Mouse (Mus musculus) gastrocnemius, postnatal 36 days (tissue): ENCODE measurements around the gene Pdzd7. TPM values are rescaled to one million over a fixed set of nuclear protein-coding genes. Genes with fewer than 3 reads are reported as not detected.

Experiments used
- DNase-seq, 2 experiments: peaks; one replicate each; pipeline ENCODE4 v3.0.0; 2022
- intact Hi-C: fragments of 180-260 bp; cut with DNase I; formaldehyde crosslinking; loops from one replicate; pipeline ENCODE4 v1.15.1; 2025
- total RNA-seq, 2 experiments: library from RNA; stranded (reverse); gene quantifications; 2 replicates each; pipeline ENCODE4 v1.2.3; 2021

The Pdzd7 gene
- total RNA-seq, 2 experiments from 2014 or later = 5.1 to 5.7 TPM

- DNase-seq = no peak
- intact Hi-C loops = no loop called here
These were observed 55.7 kb downstream of the Pdzd7 start for GRCm38 (mm10) chr19:44989567-44990495.

DNA sequence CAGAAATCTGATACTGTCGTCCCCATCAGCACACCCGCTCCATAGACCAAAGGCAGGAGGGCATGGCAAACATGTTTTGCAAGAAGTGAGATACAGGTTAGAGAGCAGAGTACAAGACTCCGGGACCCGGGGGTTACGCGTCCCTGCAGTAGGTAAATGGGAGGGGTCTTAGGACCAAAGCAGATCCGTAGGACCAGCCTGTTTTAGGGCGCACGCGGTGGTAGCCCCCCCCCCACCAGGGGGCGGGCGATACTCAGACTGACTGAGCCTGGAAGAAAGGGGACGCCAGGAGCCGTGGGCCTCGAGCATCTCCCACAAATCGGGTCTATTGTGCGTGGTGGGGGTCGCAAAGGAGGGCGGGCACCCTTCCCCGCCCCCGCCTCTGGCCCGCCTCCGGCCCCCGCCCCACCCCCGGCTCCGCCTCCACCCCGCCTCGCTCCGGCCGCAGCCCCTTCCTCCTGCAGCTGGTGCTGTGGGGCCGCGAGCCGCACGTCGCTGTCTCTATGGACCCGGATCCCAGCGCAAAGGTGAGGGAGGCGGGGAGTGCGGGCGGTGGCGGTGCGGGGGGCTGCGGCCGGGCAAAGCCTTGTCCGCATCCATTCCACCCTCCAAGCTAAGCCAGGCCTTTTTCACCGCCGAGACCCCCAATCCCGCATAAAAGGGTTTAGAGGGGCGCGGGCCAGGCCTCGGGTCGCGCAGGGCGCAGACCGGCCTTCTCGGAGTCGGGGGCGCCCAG, 56.5 kb downstream of the Pdzd7 start, which contains the start of gene Sema4g:
Sema4g (plus strand) TSS at position 271 of the 736 bp plus-strand sequence.
- intact Hi-C loops = no loop called here

GRCm38 (mm10) chr19:44988321-44988720, 57.2 kb downstream of the Pdzd7 start:
- no peak for DNase-seq
- intact Hi-C loops = no loop called here

More for the DNA sequence above, 56.5 kb downstream of the Pdzd7 start, which contains the start of gene Sema4g:
- no peak for DNase-seq

- no peak for DNase-seq
- intact Hi-C loops = no loop called here
These were observed 57.7 kb downstream of the Pdzd7 start for GRCm38 (mm10) chr19:44987851-44988250.

GRCm38 (mm10) chr19:44987004-44987403, 58.5 kb downstream of the Pdzd7 start:
- intact Hi-C loops = no loop called here

DNA sequence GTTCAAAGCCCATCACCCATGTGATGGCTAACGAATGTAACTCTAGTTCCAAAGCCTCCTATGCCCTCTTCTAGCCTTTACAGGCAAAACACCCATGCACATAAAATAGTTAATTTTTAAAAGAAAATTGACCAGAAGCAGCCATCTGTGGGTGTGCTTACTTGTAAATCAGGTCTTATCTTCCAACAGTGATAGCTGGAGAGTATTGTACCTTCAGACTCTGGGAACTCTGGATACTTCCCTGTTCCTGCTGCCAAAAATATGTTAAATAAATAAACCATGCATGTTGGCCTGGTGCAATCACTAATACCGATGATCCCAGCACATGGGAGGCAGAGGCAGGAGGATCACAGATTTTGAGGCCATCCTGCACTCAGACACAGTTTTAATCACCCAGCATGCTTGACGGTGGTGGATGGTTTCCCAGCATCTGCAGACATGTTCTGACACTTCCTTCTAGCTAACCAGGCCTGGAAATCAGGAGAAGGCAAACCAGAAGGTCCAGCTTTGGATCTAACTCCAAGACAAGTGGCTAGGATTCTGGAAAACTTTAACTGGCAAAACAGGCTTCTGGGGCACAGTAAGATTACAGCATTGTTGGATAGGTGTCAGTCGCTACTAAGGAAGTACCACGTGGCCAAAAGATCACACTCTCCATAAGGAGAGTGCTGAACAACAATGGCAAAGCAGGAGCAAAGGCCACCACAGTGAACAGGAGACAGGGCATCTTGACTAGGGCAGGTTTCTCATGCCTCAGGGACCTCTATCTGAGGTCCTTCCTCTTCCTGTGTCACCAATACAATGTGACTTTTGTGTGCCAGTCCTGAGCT, 60.1 kb downstream of the Pdzd7 start:
- DNase-seq = no peak
- intact Hi-C loops = no loop called here

More at GRCm38 (mm10) chr19:44987004-44987403, 58.5 kb downstream of the Pdzd7 start:
- DNase-seq = no peak

- intact Hi-C loops = no loop called here
- DNase-seq = no peak
These were observed 61.1 kb downstream of the Pdzd7 start for GRCm38 (mm10) chr19:44984420-44984819.

GRCm38 (mm10) chr19:44983366-44983765, 62.2 kb downstream of the Pdzd7 start:
- intact Hi-C loops = no loop called here
- no peak for DNase-seq

- no peak for DNase-seq
These were observed 62.9 kb downstream of the Pdzd7 start for GRCm38 (mm10) chr19:44982477-44983115.

GRCm38 (mm10) chr19:44980787-44981186, 64.7 kb downstream of the Pdzd7 start:
- intact Hi-C loops = no loop called here

More at GRCm38 (mm10) chr19:44982477-44983115, 62.9 kb downstream of the Pdzd7 start:
- intact Hi-C loops = no loop called here

GRCm38 (mm10) chr19:44977148-44977547, 68.4 kb downstream of the Pdzd7 start:
- DNase-seq = no peak
- intact Hi-C loops = no loop called here

More at GRCm38 (mm10) chr19:44980787-44981186, 64.7 kb downstream of the Pdzd7 start:
- no peak for DNase-seq

Other genes with a start within 250 kb of the Pdzd7 start
- gene Slf2, start 114.6 kb downstream of the Pdzd7 start, total RNA-seq = 10 to 100 TPM; 10.5 to 12.5 TPM
- under 1 TPM; 0.20 to 0.42 TPM for gene Sema4g, start 56.6 kb downstream of the Pdzd7 start, total RNA-seq
- 10 to 100 TPM; 14.6 to 20.2 TPM for gene Twnk, start 40.1 kb downstream of the Pdzd7 start, total RNA-seq
- gene Mrpl43, start 39.3 kb downstream of the Pdzd7 start, total RNA-seq = 10 to 100 TPM; 33.7 to 35.1 TPM
- gene Lzts2, start 31.3 kb downstream of the Pdzd7 start, total RNA-seq = 10 to 100 TPM; 19.3 to 20.1 TPM
- gene Sfxn3, start 1.8 kb upstream of the Pdzd7 start, total RNA-seq = 10 to 100 TPM; 17.8 to 19.8 TPM
- 1 to 10 TPM; 3.9 to 7.8 TPM for gene Kazald1, start 29.5 kb upstream of the Pdzd7 start, total RNA-seq
- not detected for gene Tlx1, start 105.0 kb upstream of the Pdzd7 start, total RNA-seq
- gene Lbx1, start 190.1 kb upstream of the Pdzd7 start, total RNA-seq = 10 to 100 TPM; 48.9 to 50.8 TPM